Mouse (Mus musculus) kidney, postnatal 0 days (tissue): ENCODE measurements around the gene Rnf39. TPM values are rescaled to one million over a fixed set of nuclear protein-coding genes. Genes with fewer than 3 reads are reported as not detected.
"Not testable (repeated sequence)": the region's sequence is repeated elsewhere in the genome, so short reads cannot be mapped to it uniquely, and the experiment has no call there.

Experiments
- ATAC-seq: fragments of 200-750 bp; cut with Nextera tagmentation; replicated peaks from 2 replicates; pipeline ENCODE4 v1.8.0; 2017; ENCODE audit warnings: low read depth, moderate number of reproducible peaks, moderate TSS enrichment, moderate library complexity; ENCODE audit not compliant: low FRiP score
- DNase-seq: peaks from one replicate; pipeline ENCODE4 v3.0.0-alpha.2; 2016; ENCODE audit warnings: low spot score
- H3K27ac ChIP-seq: fragments of 300-500 bp; sonication (generic); 2 replicates; pipeline ENCODE4 v1.5.1; 2014; ENCODE audit warnings: mild to moderate bottlenecking
- H3K27me3 ChIP-seq: fragments of 300-500 bp; sonication (generic); 2 replicates; pipeline ENCODE4 v1.6.1; 2014; ENCODE audit warnings: low read length, mixed read lengths; ENCODE audit not compliant: insufficient read depth
- H3K36me3 ChIP-seq: fragments of 300-500 bp; sonication (generic); 2 replicates; pipeline ENCODE4 v1.6.1; 2014; ENCODE audit warnings: low read length, mixed read lengths; ENCODE audit not compliant: insufficient read depth
- H3K4me1 ChIP-seq: fragments of 300-500 bp; sonication (generic); replicated peaks from 2 replicates; pipeline ENCODE4 v1.6.1; 2014; ENCODE audit warnings: antibody characterized with exemption, low read length, mixed read lengths; ENCODE audit not compliant: insufficient read depth
- H3K4me2 ChIP-seq: fragments of 300-500 bp; sonication (generic); 2 replicates; pipeline ENCODE4 v1.6.1; 2014; ENCODE audit warnings: mild to moderate bottlenecking, low read length, moderate library complexity, mixed read lengths
- H3K4me3 ChIP-seq: fragments of 300-500 bp; sonication (generic); replicated peaks from 2 replicates; pipeline ENCODE4 v1.5.1; 2014; ENCODE audit warnings: low read depth, low read length
- H3K9ac ChIP-seq: fragments of 300-500 bp; sonication (generic); 2 replicates; pipeline ENCODE4 v1.6.1; 2014; ENCODE audit warnings: low read depth, low read length
- H3K9me3 ChIP-seq: fragments of 300-500 bp; sonication (generic); replicated peaks from 2 replicates; pipeline ENCODE4 v1.6.1; 2016; ENCODE audit warnings: low read length, inconsistent platforms, mixed read lengths
- CTCF ChIP-seq: IDR thresholded peaks from 2 replicates; pipeline ENCODE4 v1.5.1; 2016; ENCODE audit warnings: antibody characterized with exemption, low read depth, mild to moderate bottlenecking, moderate library complexity
- WGBS: fragments of 180-500 bp; shearing (Covaris S2); extraction: QIAGEN DNeasy Blood & Tissue Kit; methylation state at CpG from one replicate; pipeline ENCODE4 v1.1.7; 2014; 5-methylcytosine and 5-hydroxymethylcytosine counted together
- polyA plus RNA-seq: library from polyadenylated mRNA; unstranded; fragments of >200 nt; fragmentation: Nextera tagmentation; extraction: Ambion mirVana; gene quantifications from 2 replicates; pipeline ENCODE4 v1.2.1, GENCODE M21; 2015

Rnf39 gene
- polyA plus RNA-seq, 1 experiment from 2014 or later = 0.46 TPM

- TF ChIP-seq CTCF = no peak
- H3K9ac ChIP-seq = no peak overlapping the region
- WGBS = 36% methylated on average over 5 of the region's 5 CpGs
- H3K9me3 ChIP-seq = no peaks in the 10 kb centered on the region
- H3K4me1 ChIP-seq = no peaks in the 10 kb centered on the region
- no peaks in the 10 kb centered on the region for H3K27me3 ChIP-seq
- H3K4me3 ChIP-seq = no peak overlapping the region
- no peak overlapping the region for H3K4me2 ChIP-seq
- no peaks in the 10 kb centered on the region for H3K36me3 ChIP-seq
- H3K27ac ChIP-seq = no peak overlapping the region
- no peak for DNase-seq
- ATAC-seq = no peak
Observed at GRCm38 (mm10) chr17:36982253-36983155, 39.8 kb downstream of the Rnf39 start.

DNA sequence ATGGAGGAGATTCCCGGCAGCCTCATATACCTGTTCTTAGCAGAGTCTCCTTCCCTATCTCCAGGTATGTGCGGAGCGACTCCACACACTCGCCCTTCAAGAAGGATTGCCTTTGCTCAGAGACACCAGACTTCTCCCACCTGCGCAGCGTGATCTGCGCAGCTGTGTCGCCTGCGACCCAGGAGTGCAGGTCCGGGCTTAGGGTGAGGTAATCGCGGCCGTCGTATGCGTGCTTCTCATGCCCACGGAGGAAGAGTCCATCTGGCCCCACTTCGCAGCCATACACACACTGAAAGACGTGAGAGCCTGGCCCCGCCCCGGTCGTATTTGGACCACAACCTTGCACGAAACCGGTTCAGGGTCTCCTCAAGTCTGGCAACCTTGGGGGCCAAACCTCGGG, 45.8 kb downstream of the Rnf39 start:
- peak overlapping the region; percentile 35 for H3K4me2 ChIP-seq
- H3K4me3 ChIP-seq = 0 out of 2 replicates have a peak overlapping the region, but pooled peaks have one; percentile 13
- 10% methylated on average over 24 of the region's 24 CpGs for WGBS
- H3K9ac ChIP-seq = no peak overlapping the region
- H3K9me3 ChIP-seq = no peaks in the 10 kb centered on the region
- no peak for ATAC-seq
- no peaks in the 10 kb centered on the region for H3K36me3 ChIP-seq
- TF ChIP-seq CTCF = no peak
- no peak overlapping the region for H3K27ac ChIP-seq
- no peak for DNase-seq
- H3K27me3 ChIP-seq = peaks cover 10% of the 10 kb centered on the region; the same call in 1 of the 2 replicates
- no peaks in the 10 kb centered on the region for H3K4me1 ChIP-seq

- TF ChIP-seq CTCF = no peak
- Histone ChIP-seq H3K4me2 (peak within 1 kb of the TSS; percentile 35), H3K36me3 (no peaks in the 10 kb centered on the region), H3K27ac (no peak within 1 kb of the TSS), H3K4me1 (no peaks in the 10 kb centered on the region), H3K9ac (no peak within 1 kb of the TSS), H3K27me3 (peaks cover 10% of the 10 kb centered on the region; the same call in 1 of the 2 replicates), H3K4me3 (0 out of 2 replicates have a peak within 1 kb of the TSS, but pooled peaks have one; percentile 13), H3K9me3 (no peaks in the 10 kb centered on the region)
- ATAC-seq (no peak), DNase-seq (no peak)
- WGBS = 24% methylated on average over 5 of the region's 5 CpGs
Observed at GRCm38 (mm10) chr17:36989437-36989836, 46.7 kb downstream of the Rnf39 start, which contains the start of gene H2-M5. TSS of gene H2-M5 (minus strand) at chr17:36989537.

DNA sequence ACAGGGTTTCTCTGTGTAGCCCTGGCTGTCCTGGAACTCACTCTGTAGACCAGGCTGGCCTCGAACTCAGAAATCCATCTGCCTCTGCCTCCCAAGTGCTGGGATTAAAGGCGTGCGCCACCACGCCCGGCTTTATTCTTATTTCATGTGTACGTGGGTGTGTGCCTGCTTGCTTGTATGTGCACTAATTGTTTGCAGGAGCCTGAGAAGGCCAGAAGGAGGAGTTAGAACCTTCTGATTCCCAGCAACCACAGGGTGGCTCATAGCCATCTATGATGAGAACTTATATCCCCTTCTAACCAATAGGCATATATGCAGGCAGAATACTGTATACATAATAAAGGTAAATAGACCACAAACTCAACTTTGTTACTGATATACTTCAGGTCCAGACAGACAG, 47.9 kb downstream of the Rnf39 start:
- DNase-seq, H3K36me3 ChIP-seq, H3K4me3 ChIP-seq, H3K9ac ChIP-seq, H3K4me1 ChIP-seq, H3K27ac ChIP-seq, ATAC-seq, H3K9me3 ChIP-seq, H3K4me2 ChIP-seq: not testable (repeated sequence)
- H3K27me3 ChIP-seq = peaks cover 10% of the 10 kb centered on the region; the same call in 1 of the 2 replicates
- WGBS = 93% methylated on average over 6 of the region's 6 CpGs

DNA sequence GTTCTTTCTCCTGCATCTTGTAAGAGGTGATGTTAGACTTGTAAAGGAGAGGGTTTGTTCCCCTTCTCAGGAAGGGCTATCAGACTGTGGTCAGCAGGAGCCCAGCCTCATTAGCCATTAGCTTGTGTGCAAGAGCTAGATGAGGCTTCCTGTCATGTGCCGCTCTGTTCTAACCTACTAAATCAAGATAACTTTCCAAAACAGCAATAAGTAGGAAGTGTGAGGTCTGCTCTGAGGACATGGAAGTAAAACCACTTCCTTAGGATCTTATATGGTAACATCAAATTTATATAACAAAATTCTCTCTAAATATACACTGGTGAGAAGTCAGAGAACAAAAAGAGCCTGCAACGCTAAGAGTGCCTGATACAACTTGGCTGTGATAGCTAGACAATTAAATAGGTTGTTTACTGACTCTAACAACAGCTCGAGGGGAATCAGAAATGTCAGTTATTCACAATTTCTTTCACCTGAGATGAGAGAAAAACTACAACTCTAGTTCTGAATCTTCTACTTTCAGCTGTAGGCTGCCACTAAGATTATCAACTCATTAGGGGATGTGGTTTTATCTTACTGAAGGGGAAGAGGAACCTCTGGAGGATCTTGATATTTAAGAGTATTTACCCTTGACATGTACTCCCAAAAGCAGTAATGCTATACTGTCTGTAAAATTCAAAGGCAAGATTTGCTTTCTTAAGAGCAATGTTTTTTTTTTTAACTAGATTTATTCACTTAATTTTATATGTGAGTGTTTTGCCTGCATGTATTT, 49.8 kb downstream of the Rnf39 start:
- ATAC-seq (no peak), DNase-seq (no peak)
- no peak for TF ChIP-seq CTCF
- H3K36me3 ChIP-seq = no peaks in the 10 kb centered on the region
- WGBS = 64% methylated on average over 3 of the region's 3 CpGs
- no peak overlapping the region for H3K4me2 ChIP-seq
- H3K27ac ChIP-seq = no peak overlapping the region
- H3K9me3 ChIP-seq = no peaks in the 10 kb centered on the region
- no peak overlapping the region for H3K4me3 ChIP-seq
- peaks cover 10% of the 10 kb centered on the region; the same call in 1 of the 2 replicates for H3K27me3 ChIP-seq
- no peak overlapping the region for H3K9ac ChIP-seq
- H3K4me1 ChIP-seq = no peaks in the 10 kb centered on the region

DNA sequence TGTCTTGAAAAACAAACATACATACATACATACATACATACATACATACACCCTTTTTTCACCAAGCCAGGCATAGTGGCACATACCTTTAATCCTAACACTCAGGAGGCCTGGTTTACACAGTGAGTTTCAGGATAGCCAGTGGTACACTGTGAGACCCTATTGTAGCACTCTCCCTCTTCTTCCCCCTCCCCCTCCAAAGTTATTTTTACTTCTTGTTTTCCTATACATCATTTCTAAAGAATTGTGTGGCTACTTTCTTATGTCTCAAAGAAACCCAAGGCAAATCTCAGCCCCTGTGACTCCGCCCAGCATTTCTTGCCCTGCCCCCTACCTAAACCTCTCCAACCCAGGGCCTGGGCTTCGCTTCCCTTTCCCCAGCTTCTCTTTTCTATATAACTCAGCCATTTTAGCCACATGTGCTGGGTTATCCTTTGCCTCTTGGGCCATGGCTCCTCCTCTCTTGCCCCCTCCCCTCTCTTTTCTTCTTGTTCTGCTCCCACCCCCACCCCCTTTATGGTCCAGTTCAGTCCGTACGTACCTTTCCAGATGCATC, 51.1 kb downstream of the Rnf39 start:
- H3K36me3 ChIP-seq = no peaks in the 10 kb centered on the region
- TF ChIP-seq CTCF = no peak
- H3K27me3 ChIP-seq = 0 out of 2 replicates have a peak, but pooled peaks cover under 1% of the 10 kb centered on the region
- DNase-seq (no peak), ATAC-seq (no peak)
- WGBS = 91% methylated on average over 4 of the region's 4 CpGs
- H3K4me3 ChIP-seq = no peak overlapping the region
- H3K9me3 ChIP-seq = no peaks in the 10 kb centered on the region
- H3K4me1 ChIP-seq = no peaks in the 10 kb centered on the region
- H3K4me2 ChIP-seq = no peak overlapping the region
- H3K9ac ChIP-seq = no peak overlapping the region
- H3K27ac ChIP-seq = no peak overlapping the region
